ENCODE assay signal across 13 mouse cellular contexts in genomic region chr11:48994018-48994417, GRCm38 (mm10). TPM values are rescaled to one million over a fixed set of nuclear protein-coding genes. Genes with fewer than 3 reads are reported as not detected.
DNase-seq lines count a peak whose midpoint lies in the region; ATAC-seq and TF ChIP-seq lines count a peak whose summit lies in the region.
"Not testable (repeated sequence)": the region's sequence is repeated elsewhere in the genome, so short reads cannot be mapped to it uniquely, and the experiment has no call there.
"Had no signal": no experiment of that assay in that cellular context is flagged by ENCODE, and none has a peak within 500 bp of the region (broad histone marks: within the 10 kb centered on the region; RNA-seq: fewer than 3 reads in every experiment).

TSS of gene Tgtp1 (minus strand) at chr11:48994172.

- peak; percentile 72 for ATAC-seq in G1E (ENCODE audit: extremely low read depth, insufficient number of reproducible peaks, low FRiP score, poor library complexity, severe bottlenecking)
- peak; percentile 44 to 62 for ATAC-seq in hematopoietic stem cell, adult 5-6 weeks (replicated peaks in 1 of 2; ENCODE audit: insufficient read depth in 1 of 2, low FRiP score in 2 of 2, low TSS enrichment in 1 of 2, low read depth in 1 of 2, poor library complexity in 2 of 2, severe bottlenecking in 2 of 2)
- peak; percentile 89 for ATAC-seq in kidney, embryonic 16.5 days (ENCODE audit: low FRiP score, low TSS enrichment)
- peak; percentile 52 for ATAC-seq in lung, postnatal 0 days

- H3K4me1 ChIP-seq in G1E (ENCODE audit: insufficient read depth, low read depth, low read length) = peaks cover 45% of the 10 kb centered on the region
- peaks cover 13% of the 10 kb centered on the region for H3K4me1 ChIP-seq in kidney, embryonic 16.5 days (ENCODE audit: insufficient read depth, low read length)
- not testable (repeated sequence) for H3K4me1 ChIP-seq in lung, postnatal 0 days (ENCODE audit: insufficient read depth, low read depth, low read length)
- H3K4me1 ChIP-seq in thymus, adult 2 months (replicated peaks; ENCODE audit: control insufficient read depth, insufficient read depth, low read length) = peaks cover 15% of the 10 kb centered on the region

- H3K27me3 ChIP-seq in G1E (ENCODE audit: insufficient read depth, low read length); kidney, embryonic 16.5 days (ENCODE audit: insufficient read depth, low read length); lung, postnatal 0 days (replicated peaks; ENCODE audit: insufficient read depth, low read length); thymus, adult 2 months (ENCODE audit: control insufficient read depth, insufficient read depth, low read length): not testable (repeated sequence)

- intact Hi-C loops in gastrocnemius, adult 2 months (cut with DNase I) = loop anchor here (10.0 kb wide), 1 partner anchor 91 kb away; no protein-coding TSS in a partner anchor

- not testable (repeated sequence) for H3K9ac ChIP-seq in kidney, embryonic 16.5 days (replicated peaks; ENCODE audit: low read length); lung, postnatal 0 days (replicated peaks; ENCODE audit: low read depth)

- WGBS in kidney, embryonic 16.5 days = 6% methylated on average over 2 of the region's 2 CpGs
- WGBS in lung, postnatal 0 days = 11% methylated on average over 2 of the region's 2 CpGs
- 9% methylated on average over 2 of the region's 2 CpGs for WGBS in thymus, adult 2 months

- H3K27ac ChIP-seq in gastrocnemius, adult 2 months = 0 out of 2 replicates have a peak within 1 kb of the TSS, but pooled peaks have one; percentile 24
- H3K27ac ChIP-seq in kidney, embryonic 16.5 days (ENCODE audit: low read length) = peak within 1 kb of the TSS; percentile 38; the same call in 1 of the 2 replicates
- H3K27ac ChIP-seq in lung, postnatal 0 days (ENCODE audit: low read length) = not testable (repeated sequence)
- peak within 1 kb of the TSS; percentile 30; the same call in 1 of the 2 replicates for H3K27ac ChIP-seq in thymus, adult 2 months (ENCODE audit: control insufficient read depth, insufficient read depth, low read length)

- TF ChIP-seq CTCF in G1E (IDR thresholded peaks at IDR 0.05; ENCODE audit: low read depth, low read length); gastrocnemius, adult 2 months (IDR thresholded peaks at IDR 0.05); lung, postnatal 0 days (IDR thresholded peaks at IDR 0.05); thymus, adult 2 months (IDR thresholded peaks at IDR 0.05; ENCODE audit: borderline replicate concordance, control insufficient read depth, extremely low read depth, insufficient read depth, low read length, poor library complexity): not testable (repeated sequence)

- DNase-seq in G1E (ENCODE audit: low spot score) = peak; percentile 31
- DNase-seq in c-Kit-positive CD71-positive TER-119-positive erythroid progenitor cells, embryonic 14.5 days (ENCODE audit: low spot score) = peak; percentile 4
- DNase-seq in gastrocnemius, adult 2 months; thymus, adult 2 months: not testable (repeated sequence)
- peak; percentile 25 for DNase-seq in lung, postnatal 0 days (ENCODE audit: low spot score)
- peak; percentile 76 for DNase-seq in naive thymus-derived CD4-positive, alpha-beta T cell, adult 2 months (ENCODE audit: low read depth)

- H3K4me2 ChIP-seq in kidney, embryonic 16.5 days (replicated peaks; ENCODE audit: low read depth, low read length); lung, postnatal 0 days (replicated peaks; ENCODE audit: low read depth, low read length): not testable (repeated sequence)

- TF ChIP-seq EP300 in lung, postnatal 0 days (IDR thresholded peaks at IDR 0.05) = not testable (repeated sequence)

- not testable (repeated sequence) for H3K36me3 ChIP-seq in G1E (replicated peaks); kidney, embryonic 16.5 days (ENCODE audit: insufficient read depth, low read length); lung, postnatal 0 days (ENCODE audit: insufficient read depth, low read length); thymus, adult 2 months (ENCODE audit: control insufficient read depth, insufficient read depth, low read length)

- not testable (repeated sequence) for H3K9me3 ChIP-seq in G1E (replicated peaks); kidney, embryonic 16.5 days (ENCODE audit: low read length); lung, postnatal 0 days (ENCODE audit: low read length)

- peak within 1 kb of the TSS; percentile 21; the same call in 1 of the 2 replicates for H3K4me3 ChIP-seq in G1E (ENCODE audit: low read depth, low read length)
- not testable (repeated sequence) for H3K4me3 ChIP-seq in gastrocnemius, adult 2 months; kidney, embryonic 16.5 days (ENCODE audit: low read length); lung, postnatal 0 days (ENCODE audit: low read depth, low read length); thymus, adult 2 months (ENCODE audit: control insufficient read depth, insufficient read depth, low read length)

- not testable (repeated sequence) for TF ChIP-seq POLR2A in thymus, adult 2 months (IDR thresholded peaks at IDR 0.05; ENCODE audit: control insufficient read depth, extremely low read depth, insufficient read depth, low read length, poor library complexity)

RNA-seq across cellular contexts. Expression of gene Tgtp1, which starts in this region (rescaled TPM):
- total RNA-seq in G1E (2014; fragmentation: Nextera tagmentation) (5.3 TPM in 1 of 2 replicates, not detected in the other), G1E (2017) (0.76 and 1.9 TPM in 2 replicates)
- 0.02 and 0.03 TPM in 2 replicates for polyA plus RNA-seq in G1E (2012)
- 1 to 10 TPM in 1 of 2 experiments, under 1 TPM in 1; 0.97 to 1.1 TPM for total RNA-seq in gastrocnemius, adult 2 months (2021)
- 118 TPM in 2 replicates for total RNA-seq in hematopoietic stem cell, adult 5-6 weeks (2017)
- 0.49 and 0.50 TPM in 2 replicates for polyA plus RNA-seq in kidney, embryonic 16.5 days (2015; fragmentation: Nextera tagmentation; extraction: Ambion mirVana)
- 3.2 and 9.1 TPM in 2 replicates for polyA plus RNA-seq in lung, postnatal 0 days (2015; fragmentation: Nextera tagmentation; extraction: Ambion mirVana)
- polyA plus RNA-seq in thymus, adult 2 months (2012; rRNA removed) = 8.2 and 10.6 TPM in 2 replicates
- total RNA-seq: left cerebral cortex, postnatal 4 days had no signal
- polyA plus RNA-seq: C2C12; forebrain, embryonic 11.5 days; hindbrain, embryonic 10.5 days; neural tube, embryonic 14.5 days had no signal

Comparison
In these comparisons a context has a peak if more than half of its experiments do, and no peak if none do; other contexts are left out.
1. RNA of gene Tgtp1 (total RNA-seq): 118 TPM in hematopoietic stem cell, adult 5-6 weeks; 0.76 to 5.3 TPM in G1E and 0.97 to 1.1 TPM in gastrocnemius, adult 2 months; every median in the first group is over 10 times any median in the second.
2. Peak in ATAC-seq and H3K27ac ChIP-seq in kidney, embryonic 16.5 days; RNA of the gene not detected or under 1 TPM.
3. Peak in every context shown above with its lines, with median percentiles within 50 percentile points of each other: ATAC-seq.